In genomic region chr5:143936156-143936555, GRCm38 (mm10) we compare ENCODE assay signal across 38 mouse cellular contexts. TPM values are rescaled to one million over a fixed set of nuclear protein-coding genes. Genes with fewer than 3 reads are reported as not detected.
"Had no signal": no experiment of that assay in that cellular context is flagged by ENCODE, and none has a peak within 500 bp of the region (broad histone marks: within the 10 kb centered on the region; RNA-seq: fewer than 3 reads in every experiment).

No protein-coding gene starts in this region.

- H3K27me3 ChIP-seq: limb, embryonic 12.5 days; limb, embryonic 13.5 days; limb, embryonic 15.5 days; liver, embryonic 12.5 days; liver, embryonic 13.5 days; liver, embryonic 15.5 days; lung, embryonic 15.5 days; midbrain, embryonic 12.5 days; midbrain, embryonic 13.5 days; midbrain, embryonic 15.5 days had no signal

- H3K27ac ChIP-seq: left cerebral cortex, adult 2 months; limb, embryonic 10.5 days; limb, embryonic 12.5 days; limb, embryonic 13.5 days; limb, embryonic 15.5 days; liver, embryonic 12.5 days; liver, embryonic 13.5 days; liver, embryonic 14.5 days; liver, embryonic 15.5 days; lung, embryonic 15.5 days; macrophage; midbrain, embryonic 10.5 days; midbrain, embryonic 12.5 days; midbrain, embryonic 13.5 days; midbrain, embryonic 15.5 days had no signal

- ATAC-seq: liver, embryonic 12.5 days; liver, postnatal 0 days; lung, postnatal 0 days; midbrain, embryonic 13.5 days; midbrain, embryonic 15.5 days; midbrain, embryonic 16.5 days had no signal

- DNase-seq: left cerebral cortex, postnatal 4 days; liver; liver, embryonic 13.5 days; liver, postnatal 0 days; lung, adult 18-20 months; lung, adult 2 months; lung, embryonic 14.5 days; lung, postnatal 10 days; lung, postnatal 14 days; lung, postnatal 36 days; lung, postnatal 4 days; midbrain, embryonic 14.5 days had no signal

- H3K9me3 ChIP-seq: limb, embryonic 10.5 days; limb, embryonic 12.5 days; limb, embryonic 13.5 days; limb, embryonic 15.5 days; liver, embryonic 12.5 days; liver, embryonic 13.5 days; liver, embryonic 15.5 days; lung, embryonic 15.5 days; midbrain, embryonic 13.5 days; midbrain, embryonic 15.5 days had no signal

- H3K4me1 ChIP-seq: limb, embryonic 10.5 days; limb, embryonic 12.5 days; limb, embryonic 13.5 days; midbrain, embryonic 13.5 days; midbrain, embryonic 15.5 days had no signal

- H3K4me3 ChIP-seq: left cerebral cortex, adult 2 months; limb, embryonic 10.5 days; limb, embryonic 12.5 days; limb, embryonic 13.5 days; limb, embryonic 15.5 days; liver, embryonic 12.5 days; liver, embryonic 13.5 days; liver, embryonic 15.5 days; lung, embryonic 15.5 days; midbrain, embryonic 10.5 days; midbrain, embryonic 12.5 days; midbrain, embryonic 13.5 days; midbrain, embryonic 15.5 days; myocyte had no signal

RNA-seq across cellular contexts. Expression of gene Rsph10b, which starts 3.3 kb away (rescaled TPM):
- total RNA-seq: liver, adult 2 months had no signal
- polyA plus RNA-seq: liver, adult 2 months; macrophage; myocyte had no signal

RNA-seq across cellular contexts. Expression of gene Gm42421, which starts 8.2 kb away (rescaled TPM):
- total RNA-seq: liver, adult 2 months; megakaryocyte-erythroid progenitor cell, adult 5-6 weeks; midbrain, postnatal 0 days; monocyte, adult 5-6 weeks had no signal
- polyA plus RNA-seq: liver, adult 2 months; liver, embryonic 13.5 days; liver, postnatal 0 days; lung, adult 2 months; lung, embryonic 16.5 days; lung, postnatal 0 days had no signal

RNA-seq across cellular contexts. Expression of gene Ankrd61, which starts 38.7 kb away (rescaled TPM):
- total RNA-seq: left cerebral cortex, adult 2 months; left cerebral cortex, postnatal 14 days; left cerebral cortex, postnatal 25 days; left cerebral cortex, postnatal 36 days; liver, adult 2 months; megakaryocyte progenitor cell, adult 5-6 weeks; megakaryocyte-erythroid progenitor cell, adult 5-6 weeks; midbrain, postnatal 0 days had no signal
- polyA plus RNA-seq: liver, adult 2 months; liver, postnatal 0 days; macrophage had no signal
